Mouse (Mus musculus) liver, embryonic 15.5 days (tissue): ENCODE results near the gene Bloc1s6. TPM values are rescaled to one million over a fixed set of nuclear protein-coding genes. Genes with fewer than 3 reads are reported as not detected.

Experiments used
- ATAC-seq: fragments of 200-750 bp; cut with Nextera tagmentation; 2 replicates; pipeline ENCODE4 v1.8.0; 2017; ENCODE audit warnings: moderate number of reproducible peaks, mild to moderate bottlenecking, moderate library complexity; ENCODE audit not compliant: insufficient read depth
- H3K27ac ChIP-seq: fragments of 300-500 bp; sonication (generic); replicated peaks from 2 replicates; pipeline ENCODE4 v1.5.1; 2015; ENCODE audit warnings: mild to moderate bottlenecking, inconsistent platforms
- H3K27me3 ChIP-seq: fragments of 300-500 bp; sonication (generic); 2 replicates; pipeline ENCODE4 v1.6.1; 2015; ENCODE audit warnings: mild to moderate bottlenecking, inconsistent platforms
- H3K36me3 ChIP-seq: fragments of 300-500 bp; sonication (generic); replicated peaks from 2 replicates; pipeline ENCODE4 v1.6.1; 2015; ENCODE audit warnings: moderate library complexity, mild to moderate bottlenecking, inconsistent platforms
- H3K4me1 ChIP-seq: fragments of 300-500 bp; sonication (generic); replicated peaks from 2 replicates; pipeline ENCODE4 v1.6.1; 2015; ENCODE audit warnings: inconsistent platforms
- H3K4me2 ChIP-seq: fragments of 300-500 bp; sonication (generic); 2 replicates; pipeline ENCODE4 v1.6.1; 2015; ENCODE audit warnings: moderate library complexity, mild to moderate bottlenecking, inconsistent platforms
- H3K4me3 ChIP-seq: fragments of 300-500 bp; sonication (generic); replicated peaks from 2 replicates; pipeline ENCODE4 v1.5.1; 2015; ENCODE audit warnings: mild to moderate bottlenecking, inconsistent platforms
- H3K9ac ChIP-seq: fragments of 300-500 bp; sonication (generic); 2 replicates; pipeline ENCODE4 v1.6.1; 2015; ENCODE audit warnings: moderate library complexity, mild to moderate bottlenecking, inconsistent platforms
- H3K9me3 ChIP-seq: fragments of 300-500 bp; sonication (generic); replicated peaks from 2 replicates; pipeline ENCODE4 v1.6.1; 2016; ENCODE audit warnings: inconsistent platforms
- WGBS: fragments of 180-500 bp; shearing (Covaris S2); methylation state at CpG from one replicate; pipeline ENCODE4 v1.1.7; 2015; ENCODE audit warnings: mixed read lengths; ENCODE audit not compliant: insufficient replicate concordance; 5-methylcytosine and 5-hydroxymethylcytosine counted together
- polyA plus RNA-seq: library from polyadenylated mRNA; unstranded; fragments of >200 nt; fragmentation: Nextera tagmentation; extraction: Ambion mirVana; gene quantifications from 2 replicates; pipeline ENCODE4 v1.2.1, GENCODE M21; 2015

Gene Bloc1s6
- polyA plus RNA-seq, 1 experiment from 2014 or later = 17.0 TPM

GRCm38 (mm10) chr2:122716301-122716842 is 21.9 kb upstream of the Bloc1s6 start:
- no peak overlapping the region for H3K4me2 ChIP-seq
- no peaks in the 10 kb centered on the region for H3K27me3 ChIP-seq
- H3K36me3 ChIP-seq = no peaks in the 10 kb centered on the region
- no peak for ATAC-seq
- H3K4me1 ChIP-seq = no peaks in the 10 kb centered on the region
- WGBS = 30% methylated on average over 3 of the region's 3 CpGs
- H3K9me3 ChIP-seq = no peaks in the 10 kb centered on the region
- H3K9ac ChIP-seq = no peak overlapping the region
- H3K27ac ChIP-seq = no peak overlapping the region
- no peak overlapping the region for H3K4me3 ChIP-seq

GRCm38 (mm10) chr2:122719232-122719631 is 19.1 kb upstream of the Bloc1s6 start:
- no peak overlapping the region for H3K4me2 ChIP-seq
- H3K9ac ChIP-seq = no peak overlapping the region

GRCm38 (mm10) chr2:122720564-122720963 is 17.7 kb upstream of the Bloc1s6 start:
- Histone ChIP-seq H3K27ac (no peak overlapping the region), H3K27me3 (no peaks in the 10 kb centered on the region; the same call in 1 of the 2 replicates), H3K9ac (no peak overlapping the region), H3K36me3 (no peaks in the 10 kb centered on the region), H3K4me1 (no peaks in the 10 kb centered on the region), H3K4me3 (no peak overlapping the region), H3K9me3 (no peaks in the 10 kb centered on the region), H3K4me2 (no peak overlapping the region)
- ATAC-seq = no peak
- WGBS = 33% methylated on average over 3 of the region's 3 CpGs

More at GRCm38 (mm10) chr2:122719232-122719631, 19.1 kb upstream of the Bloc1s6 start:
- ATAC-seq = no peak
- WGBS = 38% methylated on average over 1 of the region's 1 CpGs
- Histone ChIP-seq H3K4me1 (no peaks in the 10 kb centered on the region), H3K27ac (no peak overlapping the region), H3K36me3 (no peaks in the 10 kb centered on the region), H3K27me3 (no peaks in the 10 kb centered on the region), H3K4me3 (no peak overlapping the region), H3K9me3 (no peaks in the 10 kb centered on the region)

GRCm38 (mm10) chr2:122725604-122726003 is 12.7 kb upstream of the Bloc1s6 start:
- Histone ChIP-seq H3K4me1 (no peaks in the 10 kb centered on the region), H3K27me3 (no peaks in the 10 kb centered on the region; the same call in 1 of the 2 replicates), H3K36me3 (no peaks in the 10 kb centered on the region), H3K9ac (no peak overlapping the region), H3K4me2 (no peak overlapping the region), H3K4me3 (no peak overlapping the region), H3K9me3 (no peaks in the 10 kb centered on the region), H3K27ac (no peak overlapping the region)
- no peak for ATAC-seq
- 42% methylated on average over 10 of the region's 10 CpGs for WGBS

DNA sequence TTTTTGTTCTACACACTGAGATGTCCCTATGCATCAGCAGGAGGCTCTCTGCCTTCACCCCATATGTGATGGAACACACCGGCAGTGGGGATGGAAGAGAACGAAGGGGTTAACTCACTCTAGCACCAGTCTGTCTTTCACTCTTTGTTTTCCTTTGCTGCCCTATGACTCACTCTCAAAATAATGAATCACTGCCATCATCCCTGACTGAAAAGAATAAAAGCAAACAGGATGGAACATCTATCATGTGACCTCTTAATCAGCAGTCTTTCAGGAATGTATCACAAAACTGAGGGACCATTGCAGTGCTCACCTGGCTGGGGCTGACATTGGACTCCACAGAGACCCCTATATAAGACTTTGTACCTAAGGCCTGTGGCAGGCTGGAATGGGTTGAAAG is 6.8 kb upstream of the Bloc1s6 start:
- H3K9me3 ChIP-seq = no peaks in the 10 kb centered on the region
- 58% methylated on average over 2 of the region's 2 CpGs for WGBS

GRCm38 (mm10) chr2:122739023-122739422 is 720 bp downstream of the Bloc1s6 start:
- Histone ChIP-seq H3K4me2 (peak overlapping the region; percentile 80), H3K27ac (no peak overlapping the region), H3K27me3 (peaks cover 20% of the 10 kb centered on the region), H3K36me3 (peaks cover 6% of the 10 kb centered on the region; the same call in 1 of the 2 replicates), H3K9me3 (no peaks in the 10 kb centered on the region), H3K4me1 (peaks cover 12% of the 10 kb centered on the region; the same call in 1 of the 2 replicates), H3K9ac (peak overlapping the region; percentile 89; the same call in 1 of the 2 replicates), H3K4me3 (peak overlapping the region; percentile 92)
- no peak for ATAC-seq
- 25% methylated on average over 7 of the region's 7 CpGs for WGBS

More for the DNA sequence above, 6.8 kb upstream of the Bloc1s6 start:
- Histone ChIP-seq H3K27me3 (peaks cover 15% of the 10 kb centered on the region), H3K4me1 (no peaks in the 10 kb centered on the region), H3K4me3 (no peak overlapping the region), H3K4me2 (no peak overlapping the region), H3K9ac (no peak overlapping the region), H3K27ac (no peak overlapping the region), H3K36me3 (no peaks in the 10 kb centered on the region)
- no peak for ATAC-seq

DNA sequence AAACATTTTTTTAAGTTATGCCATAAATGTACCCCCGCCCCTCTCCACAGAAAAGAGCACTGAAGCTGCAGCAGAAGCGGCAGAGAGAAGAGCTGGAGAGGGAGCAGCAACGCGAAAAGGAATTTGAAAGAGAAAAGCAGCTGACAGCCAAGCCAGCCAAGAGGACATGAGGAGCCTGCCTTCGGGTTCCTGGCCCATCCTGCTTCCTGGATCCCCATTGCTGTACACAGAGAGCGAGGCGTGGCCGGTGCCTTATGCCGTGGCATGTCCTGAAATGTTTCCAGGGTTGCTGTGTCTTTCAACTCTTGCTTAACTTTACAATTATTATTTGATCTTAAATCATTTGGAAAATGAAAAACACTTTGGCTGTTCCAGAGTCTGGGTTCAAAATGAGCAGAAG is 8.2 kb downstream of the Bloc1s6 start:
- H3K27ac ChIP-seq = no peak overlapping the region
- H3K4me3 ChIP-seq = no peak overlapping the region
- no peaks in the 10 kb centered on the region for H3K9me3 ChIP-seq
- H3K4me1 ChIP-seq = no peaks in the 10 kb centered on the region
- no peak overlapping the region for H3K9ac ChIP-seq
- 67% methylated on average over 9 of the region's 9 CpGs for WGBS
- H3K36me3 ChIP-seq = peaks cover 32% of the 10 kb centered on the region
- no peak overlapping the region for H3K4me2 ChIP-seq
- no peaks in the 10 kb centered on the region for H3K27me3 ChIP-seq
- ATAC-seq = no peak

DNA sequence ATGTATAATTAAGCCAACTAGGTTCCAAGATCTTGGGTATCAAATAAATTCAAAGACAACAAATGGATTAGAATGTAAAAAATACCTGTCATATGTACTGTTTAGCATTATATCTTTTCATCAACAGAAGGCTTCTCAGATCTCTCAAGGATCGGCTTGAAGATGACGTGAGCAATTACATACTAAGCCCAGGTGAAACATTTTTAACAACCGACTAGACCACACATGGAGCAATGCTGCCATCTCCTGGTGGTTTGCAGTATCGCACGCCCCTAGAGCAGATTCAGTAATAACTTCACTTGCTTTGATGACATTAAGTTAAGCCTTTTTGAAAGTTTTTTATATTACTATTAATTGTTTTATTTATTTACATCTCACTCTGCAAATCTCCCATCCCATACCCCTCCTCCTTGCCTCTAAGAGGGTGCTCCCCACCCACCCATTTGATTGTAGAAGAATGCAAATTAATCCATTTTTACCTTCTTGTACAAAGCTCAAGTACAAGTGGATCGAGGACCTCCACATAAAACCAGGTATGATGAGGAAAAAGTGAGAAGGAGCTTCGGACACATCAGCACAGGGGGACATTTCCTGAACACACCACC is 15.5 kb downstream of the Bloc1s6 start:
- Histone ChIP-seq H3K9ac (no peak overlapping the region), H3K9me3 (no peaks in the 10 kb centered on the region), H3K36me3 (no peaks in the 10 kb centered on the region), H3K4me1 (no peaks in the 10 kb centered on the region), H3K27ac (no peak overlapping the region), H3K27me3 (peaks cover 9% of the 10 kb centered on the region), H3K4me3 (no peak overlapping the region), H3K4me2 (no peak overlapping the region)
- 11% methylated on average over 7 of the region's 7 CpGs for WGBS
- no peak for ATAC-seq

- ATAC-seq = no peak
- H3K27me3 ChIP-seq = peaks cover 9% of the 10 kb centered on the region; the same call in 1 of the 2 replicates
- WGBS = 60% methylated on average over 1 of the region's 1 CpGs
Observed at GRCm38 (mm10) chr2:122759791-122760190, 21.5 kb downstream of the Bloc1s6 start.

GRCm38 (mm10) chr2:122762991-122763390 is 24.7 kb downstream of the Bloc1s6 start:
- no peak for ATAC-seq
- no peaks in the 10 kb centered on the region for H3K9me3 ChIP-seq
- H3K36me3 ChIP-seq = no peaks in the 10 kb centered on the region
- H3K4me1 ChIP-seq = peaks cover 13% of the 10 kb centered on the region; the same call in 1 of the 2 replicates
- no peak overlapping the region for H3K27ac ChIP-seq
- H3K4me3 ChIP-seq = no peak overlapping the region
- H3K9ac ChIP-seq = no peak overlapping the region
- peaks cover 19% of the 10 kb centered on the region; the same call in 1 of the 2 replicates for H3K27me3 ChIP-seq
- WGBS = 33% methylated on average over 3 of the region's 3 CpGs
- no peak overlapping the region for H3K4me2 ChIP-seq

More at GRCm38 (mm10) chr2:122759791-122760190, 21.5 kb downstream of the Bloc1s6 start:
- Histone ChIP-seq H3K36me3 (no peaks in the 10 kb centered on the region), H3K4me3 (no peak overlapping the region), H3K4me2 (no peak overlapping the region), H3K9ac (no peak overlapping the region), H3K27ac (no peak overlapping the region), H3K9me3 (no peaks in the 10 kb centered on the region), H3K4me1 (peaks cover 5% of the 10 kb centered on the region; the same call in 1 of the 2 replicates)

- ATAC-seq = no peak
- Histone ChIP-seq H3K27ac (no peak overlapping the region), H3K27me3 (peaks cover 19% of the 10 kb centered on the region; the same call in 1 of the 2 replicates), H3K4me3 (no peak overlapping the region), H3K4me2 (peak overlapping the region; percentile 75; the same call in 1 of the 2 replicates), H3K9ac (no peak overlapping the region), H3K9me3 (no peaks in the 10 kb centered on the region), H3K4me1 (peaks cover 13% of the 10 kb centered on the region; the same call in 1 of the 2 replicates), H3K36me3 (no peaks in the 10 kb centered on the region)
- WGBS = 51% methylated on average over 6 of the region's 6 CpGs
Observed at GRCm38 (mm10) chr2:122764526-122764925, 26.2 kb downstream of the Bloc1s6 start.
